Mouse (Mus musculus) left cerebral cortex, postnatal 14 days (tissue): Measurements from ENCODE around the gene Urad. TPM values are rescaled to one million over a fixed set of nuclear protein-coding genes. Genes with fewer than 3 reads are reported as not detected.
A peak's percentile ranks its signal among the peaks of the same experiment; 100 is the strongest.

Source experiments
- DNase-seq, 2 experiments: peaks; one replicate each; pipeline ENCODE4 v3.0.0; 2021 to 2022; ENCODE audit warnings: low spot score in 2 of 2, mixed read lengths in 1 of 2
- intact Hi-C: fragments of 180-260 bp; cut with DNase I; formaldehyde crosslinking; loops from one replicate; pipeline ENCODE4 v1.15.1; 2025
- total RNA-seq, 2 experiments: library from RNA; stranded (reverse); gene quantifications; 2 replicates each; pipeline ENCODE4 v1.2.3; 2021

Urad gene
- total RNA-seq, 2 experiments from 2014 or later: not detected

DNA sequence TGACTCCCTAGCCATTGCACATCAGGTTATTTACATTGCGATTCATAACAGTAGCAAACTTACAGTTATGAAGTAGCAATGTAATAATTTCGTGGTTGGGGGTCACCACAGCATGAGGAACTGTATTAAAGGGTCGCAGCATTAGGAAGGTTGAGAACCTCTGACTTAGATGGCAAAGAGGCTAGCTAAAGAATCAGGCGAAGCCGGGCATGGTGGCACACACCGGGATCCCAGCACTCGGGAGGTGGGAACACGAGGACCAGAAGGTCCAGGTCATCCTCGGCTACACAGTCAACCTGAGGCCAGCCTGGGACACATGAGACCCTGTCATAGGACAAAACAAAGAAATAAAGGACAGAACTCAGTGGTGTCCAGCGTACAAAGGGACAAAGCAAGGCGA is 7.7 kb upstream of the Urad start:
- no peak for DNase-seq
- intact Hi-C loops: no loop called here

DNA sequence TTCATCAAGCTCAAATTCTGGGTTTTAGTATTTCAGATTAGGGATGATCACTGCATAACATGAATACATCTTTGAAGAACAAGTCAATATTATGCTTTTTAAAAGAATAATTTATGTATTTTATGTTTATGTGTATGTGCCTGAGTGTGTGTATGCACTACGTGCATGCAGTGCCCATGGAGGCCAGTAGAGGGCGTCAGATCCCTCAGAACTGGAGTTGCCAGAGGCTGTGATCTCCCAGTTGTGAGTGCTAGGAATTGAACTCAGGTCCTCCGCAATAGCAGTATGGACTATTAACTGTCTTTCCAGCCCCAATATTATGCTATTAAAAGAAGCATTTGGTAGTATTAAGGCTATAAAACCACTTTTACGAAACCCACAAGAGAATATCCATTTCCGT is 5.4 kb upstream of the Urad start:
- no peak for DNase-seq
- intact Hi-C loops: no loop called here

DNA sequence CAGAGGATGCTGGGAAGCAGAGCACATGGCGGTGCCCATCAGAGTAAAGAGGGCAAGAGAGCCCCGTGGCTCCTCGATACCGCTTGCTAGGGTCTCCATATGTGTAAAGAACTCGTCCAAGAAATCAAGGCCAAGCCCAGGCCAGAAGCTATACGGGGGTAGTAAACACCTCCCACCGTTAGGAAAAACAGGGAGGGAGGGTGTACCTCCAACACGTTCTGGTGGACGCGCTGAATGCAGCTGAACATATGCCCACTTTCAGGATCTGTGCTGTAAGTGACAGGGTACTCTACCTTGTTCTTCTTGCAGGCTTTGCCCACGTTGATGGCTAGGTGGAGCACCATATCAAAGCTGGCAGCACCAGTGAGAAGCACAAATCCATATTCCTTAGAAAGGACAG is 3.7 kb upstream of the Urad start:
- no peak for DNase-seq
- intact Hi-C loops: no loop called here

DNA sequence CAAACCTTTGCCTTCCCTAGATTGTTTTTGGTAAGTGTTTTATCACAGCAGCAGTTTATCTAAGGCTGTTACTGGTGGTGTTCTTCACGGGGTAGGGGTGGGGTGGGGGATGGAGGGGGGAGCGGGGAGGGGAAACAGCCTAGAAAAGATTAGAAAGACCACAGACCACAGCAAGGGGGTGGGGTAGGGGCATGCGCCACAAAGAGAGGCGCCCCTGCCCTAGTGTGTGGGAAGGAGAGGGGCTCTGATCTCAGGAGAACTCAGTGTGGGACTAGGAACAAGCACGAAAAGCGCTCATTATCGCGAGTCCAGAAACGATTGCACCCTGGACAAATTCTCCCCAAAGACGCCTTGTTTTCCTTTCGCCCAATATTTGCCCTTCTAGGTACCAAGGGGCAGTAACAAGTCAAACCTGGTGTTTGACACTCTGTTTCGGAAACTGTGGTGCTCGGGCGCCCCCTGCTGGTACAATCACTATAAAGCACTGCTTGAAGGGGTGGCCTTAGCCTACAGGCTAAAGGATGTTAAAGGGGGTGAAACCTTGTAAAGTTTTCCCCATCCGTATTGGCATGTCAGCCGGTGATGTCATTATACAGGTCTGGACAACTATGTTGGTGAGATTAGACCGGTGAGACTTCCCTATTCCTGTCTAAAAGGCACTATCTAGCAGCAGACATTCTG is 1.1 kb upstream of the Urad start:
- peak; percentile 26 to 64 for DNase-seq
- intact Hi-C loops: no loop called here

DNA sequence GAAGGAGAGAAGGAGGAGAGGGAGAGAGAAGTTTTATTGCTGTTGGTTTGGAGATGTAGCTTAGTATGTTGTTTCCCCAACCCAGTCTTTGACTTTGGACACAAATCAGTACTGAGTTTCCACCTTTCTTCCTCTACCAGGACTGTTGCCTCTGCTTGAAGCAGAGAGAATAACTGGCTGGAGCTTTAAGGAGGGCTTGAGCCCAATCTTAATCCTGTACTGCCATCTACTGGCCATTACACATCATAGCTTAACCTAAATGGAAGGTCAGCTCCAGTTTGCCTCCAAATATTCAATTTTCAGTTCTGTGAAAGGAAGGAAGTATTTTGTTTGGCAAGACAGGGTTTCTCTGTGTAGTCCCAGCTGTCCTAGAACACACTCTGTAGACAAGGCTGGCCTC is 2.6 kb downstream of the Urad start:
- DNase-seq: peak; percentile 34 to 55
- intact Hi-C loops: loop anchor here (2.0 to 5.0 kb wide), 4 partner anchors 405 to 645 kb away; no protein-coding TSS in a partner anchor

DNA sequence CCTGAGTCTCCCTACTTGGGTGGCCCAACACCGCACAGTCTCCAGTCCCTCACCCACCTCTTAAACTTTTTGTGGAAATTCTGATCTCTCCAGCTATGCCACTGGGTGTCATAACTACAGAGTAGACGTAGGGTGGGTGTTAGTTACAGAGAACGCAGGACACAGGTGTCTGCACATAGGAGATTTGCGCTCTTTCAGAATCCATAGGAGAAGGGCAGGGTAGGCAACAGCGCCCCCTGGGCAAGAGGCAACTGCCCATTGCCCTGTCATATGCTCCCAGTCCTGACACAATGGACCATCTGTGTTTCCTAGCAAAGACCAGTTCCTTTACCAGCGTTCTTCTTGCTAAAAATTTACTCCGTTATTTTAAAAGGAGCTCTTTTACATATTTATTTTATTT is 4.2 kb downstream of the Urad start:
- intact Hi-C loops: loop anchor here (2.0 to 5.0 kb wide), 4 partner anchors 403 to 643 kb away; no protein-coding TSS in a partner anchor
- no peak for DNase-seq

DNA sequence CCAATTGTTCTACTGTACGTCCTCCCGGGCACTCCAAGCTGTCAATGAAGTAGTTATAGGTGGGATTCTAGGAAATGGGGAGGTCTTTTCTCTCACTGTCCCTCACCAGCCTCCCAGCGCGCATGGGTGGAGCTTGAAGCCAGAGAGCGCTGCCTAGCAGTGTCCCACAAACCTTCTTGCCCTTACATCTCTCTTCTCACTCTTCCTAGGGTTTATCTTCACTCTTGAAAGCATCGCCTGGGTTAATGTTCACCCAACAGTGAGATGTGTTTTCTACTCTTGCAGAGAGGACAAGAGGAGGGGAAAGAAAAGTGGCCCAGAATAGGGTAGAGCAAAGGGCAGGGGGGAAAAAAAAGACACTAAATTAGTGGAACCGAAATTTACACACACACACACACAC is 4.9 kb downstream of the Urad start:
- intact Hi-C loops: loop anchor here (5.0 kb wide), 1 partner anchor 610 kb away; no protein-coding TSS in a partner anchor
- no peak for DNase-seq

DNA sequence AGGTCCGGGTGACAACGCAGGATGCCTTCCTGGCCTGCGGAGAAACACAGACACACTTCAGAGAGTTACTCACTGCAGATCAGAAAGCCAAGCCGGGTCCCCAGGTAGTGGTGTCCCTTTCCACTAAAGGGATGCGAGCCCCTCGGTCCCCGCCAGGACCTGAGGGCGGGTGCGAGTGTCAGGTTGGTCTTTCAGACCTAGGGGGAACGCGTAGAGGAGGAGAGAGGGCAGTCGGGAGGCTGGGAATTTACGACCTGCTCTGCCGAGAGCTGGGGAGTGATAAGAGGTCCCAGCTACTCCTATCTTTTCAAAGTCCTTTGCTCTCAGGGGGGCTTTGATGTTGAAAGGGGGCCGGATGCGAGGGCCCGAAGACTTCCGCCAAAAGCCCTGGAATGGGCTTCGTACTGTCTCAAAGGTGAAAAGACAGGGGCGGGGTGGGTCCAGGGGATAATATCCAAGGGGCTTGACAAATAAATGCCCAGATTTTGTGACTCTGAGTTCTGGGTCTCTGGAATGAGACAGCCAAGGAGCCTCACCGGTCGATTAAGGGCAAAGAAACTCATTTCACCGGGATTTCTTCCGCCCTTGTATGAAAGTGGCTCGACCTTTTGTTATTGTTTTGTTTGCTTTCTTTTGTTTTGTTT is 6.7 kb downstream of the Urad start:
- DNase-seq: no peak
- intact Hi-C loops: loop anchor here (5.0 kb wide), 1 partner anchor 608 kb away; no protein-coding TSS in a partner anchor

DNA sequence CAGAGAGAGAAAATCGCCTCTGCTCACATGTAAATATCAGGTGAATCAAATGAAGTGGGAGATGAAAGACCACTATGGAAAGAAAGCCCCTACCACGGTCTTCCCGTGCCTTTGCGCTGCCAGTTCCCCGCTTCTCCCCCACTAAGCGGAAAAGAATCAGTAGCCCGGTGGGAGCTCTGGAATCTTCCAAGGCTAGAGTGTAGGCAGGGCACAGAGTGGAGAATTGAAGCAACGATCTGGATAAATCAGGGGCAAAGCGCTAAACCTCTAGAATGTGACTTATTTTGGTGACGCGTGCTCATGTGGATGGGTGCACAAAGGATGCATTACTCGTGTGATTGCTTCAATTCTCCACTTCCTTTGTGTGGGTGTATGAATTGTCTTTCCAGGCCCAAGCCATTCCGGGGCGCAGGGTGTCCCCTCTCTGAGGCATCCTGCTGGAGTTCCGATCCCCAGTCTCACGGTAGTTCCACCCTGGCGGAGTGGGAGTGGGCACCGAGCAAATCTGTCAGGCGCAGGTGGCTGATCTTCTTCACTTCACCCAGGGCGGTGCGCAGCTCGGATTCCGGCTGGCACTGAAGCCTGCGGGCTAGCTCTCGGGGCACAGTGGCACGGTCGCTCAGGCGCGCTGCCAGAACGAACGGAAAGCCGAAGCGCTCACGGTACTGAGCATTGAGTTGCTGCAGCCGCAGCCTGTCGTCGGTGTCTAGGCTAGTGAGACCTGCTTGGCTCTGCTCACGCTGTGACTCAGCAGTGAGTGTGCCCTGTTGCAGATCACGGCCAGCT is 7.4 kb downstream of the Urad start:
- no peak for DNase-seq
- intact Hi-C loops: loop anchor here (5.0 kb wide), 2 partner anchors 43 to 608 kb away; no protein-coding TSS in a partner anchor

DNA sequence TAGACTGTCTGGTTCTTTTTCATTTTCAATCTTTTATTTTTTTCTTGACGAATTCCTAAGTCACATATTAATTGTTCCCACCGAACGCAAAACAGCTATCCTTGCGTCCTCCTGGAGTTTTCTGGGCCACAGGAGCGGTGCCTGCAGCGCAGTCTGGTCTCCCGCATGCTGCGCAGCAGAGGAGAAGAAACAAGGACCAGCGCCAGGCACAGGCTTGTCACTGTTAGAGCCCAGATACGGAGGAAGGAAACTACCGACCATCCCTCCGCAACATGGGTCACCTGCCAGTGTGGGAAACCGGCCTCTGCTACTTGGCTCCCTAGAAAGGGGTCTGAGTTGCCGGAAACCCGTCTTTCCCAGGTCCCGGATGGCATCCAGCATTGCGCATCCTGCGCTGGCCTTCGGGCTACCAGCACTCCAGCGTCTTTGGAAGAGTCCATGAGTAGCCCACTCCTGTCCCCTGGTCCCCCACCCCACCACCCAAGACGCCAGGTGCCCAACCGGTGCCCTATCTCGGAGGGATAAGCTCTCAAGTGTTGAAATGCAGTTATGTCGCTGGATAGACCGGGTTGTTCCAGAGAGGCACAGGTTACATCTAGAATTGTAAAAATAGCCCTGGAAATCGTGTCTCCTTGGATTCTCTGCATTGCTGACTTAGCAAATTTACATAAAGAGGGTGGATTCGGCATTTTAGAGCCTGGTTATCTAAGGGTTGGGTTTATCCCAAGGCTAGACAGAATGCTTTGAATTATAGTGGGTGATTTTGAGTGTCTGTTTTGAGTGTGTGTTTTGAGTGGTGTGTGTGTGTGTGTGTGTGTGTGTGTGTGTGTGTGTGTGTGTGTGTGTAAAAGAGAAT is 9.2 kb downstream of the Urad start:
- DNase-seq: no peak
- intact Hi-C loops: loop anchor here (5.0 kb wide), 1 partner anchor 41 kb away; no protein-coding TSS in a partner anchor

DNA sequence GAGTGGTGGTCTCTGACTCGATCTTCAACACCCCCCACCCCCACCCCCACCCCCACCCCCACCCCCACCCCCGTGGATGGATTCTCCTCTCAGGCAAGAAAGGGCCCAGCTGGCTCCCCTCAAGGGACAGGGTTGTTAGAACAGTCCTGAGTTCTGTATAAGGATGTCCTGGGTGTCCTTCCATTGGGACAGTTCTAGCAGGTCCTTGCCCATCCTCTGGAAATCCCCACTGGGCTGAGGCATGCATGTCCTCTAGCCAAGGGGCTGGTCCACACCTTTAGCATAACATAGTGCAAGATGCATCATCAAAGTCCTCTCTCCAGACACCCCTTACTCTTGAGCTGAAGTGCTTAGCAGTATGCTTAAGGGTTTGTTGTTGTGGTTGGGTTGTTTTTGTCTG is 12.5 kb downstream of the Urad start:
- intact Hi-C loops: loop anchor here (5.0 kb wide), 2 partner anchors 37 to 117 kb away; no protein-coding TSS in a partner anchor

DNA sequence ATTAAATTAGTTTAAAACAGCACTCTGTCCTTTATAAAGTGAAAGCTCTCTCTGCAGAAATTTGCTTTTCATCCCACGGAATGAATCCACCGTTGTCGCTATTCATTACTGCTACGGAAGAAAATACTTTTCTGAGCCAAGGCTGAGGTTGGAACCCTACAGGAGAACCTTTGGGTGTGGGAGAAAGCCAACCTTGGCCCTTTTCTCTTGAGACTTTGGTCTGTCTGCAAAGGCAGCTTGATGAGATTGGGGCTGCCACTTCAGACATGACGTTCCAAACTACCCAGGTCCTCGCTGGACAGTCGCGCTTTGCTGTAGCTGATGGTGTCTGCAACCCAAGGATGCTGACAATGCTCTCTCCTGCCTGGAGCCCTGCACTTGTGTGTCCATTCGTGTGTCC is 13.8 kb downstream of the Urad start:
- intact Hi-C loops: loop anchor here (5.0 kb wide), 1 partner anchor 116 kb away; no protein-coding TSS in a partner anchor
- no peak for DNase-seq

More for the DNA sequence above, 12.5 kb downstream of the Urad start:
- DNase-seq: no peak

DNA sequence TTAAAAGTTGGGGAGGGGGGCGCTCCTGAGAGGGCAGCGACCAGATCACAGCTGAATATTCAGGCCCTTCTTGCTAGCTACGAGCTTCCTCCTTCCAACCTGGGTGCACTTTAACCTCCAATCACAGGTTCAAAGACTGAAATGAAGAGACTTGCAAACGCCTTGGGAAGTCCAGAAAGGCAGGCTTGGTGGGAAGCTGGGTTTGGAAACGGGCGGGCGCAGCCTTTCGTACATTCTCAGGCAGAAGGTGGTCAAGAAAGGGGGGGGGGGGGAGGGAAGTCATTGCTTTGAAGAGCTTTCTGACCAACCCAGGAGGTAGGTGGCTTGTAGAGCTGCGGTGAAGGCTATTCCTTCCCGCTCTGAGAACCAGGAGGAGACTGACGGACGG is 14.8 kb downstream of the Urad start:
- intact Hi-C loops: loop anchor here (5.0 kb wide), 1 partner anchor 115 kb away; no protein-coding TSS in a partner anchor

DNA sequence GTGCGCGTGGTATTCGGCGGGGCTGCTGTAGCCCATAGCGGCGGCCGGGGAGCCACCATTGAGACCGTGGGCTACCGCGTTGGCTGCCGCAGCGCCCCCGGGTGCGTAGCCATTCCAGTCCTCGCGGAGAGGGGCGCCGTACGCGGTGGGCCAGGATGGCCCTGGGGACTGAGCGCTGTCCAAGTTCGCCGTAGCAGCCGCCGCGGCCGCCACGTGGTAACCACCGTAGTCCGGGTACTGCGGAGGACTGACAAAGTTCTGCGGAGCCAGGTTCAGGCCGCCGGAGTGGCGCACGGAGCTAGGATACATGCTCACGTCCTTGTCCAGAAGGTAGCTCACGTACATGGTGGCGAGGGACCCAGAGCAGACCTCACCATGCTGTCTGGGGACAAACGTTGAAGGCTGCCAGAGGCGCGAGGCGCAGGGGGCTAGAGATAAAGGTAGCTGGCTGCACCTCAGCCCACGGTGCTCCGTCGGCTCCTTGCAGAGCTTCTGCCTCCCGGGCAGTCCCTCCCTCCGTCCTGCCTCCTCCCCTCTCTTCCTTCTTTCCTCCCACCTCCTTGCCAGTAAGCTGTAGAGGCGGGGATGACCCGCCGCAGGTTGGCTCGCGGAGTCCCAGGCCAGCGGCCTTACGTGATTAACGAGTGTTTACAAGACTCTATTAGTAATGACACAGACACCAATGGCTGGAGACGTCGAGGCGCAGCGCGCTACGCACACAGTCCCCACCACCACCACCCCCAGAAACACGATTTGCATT is 15.4 kb downstream of the Urad start, which contains the start of gene Cdx2:
TSS of gene Cdx2 (minus strand) at position 633 of the 760 bp plus-strand sequence.
- no peak for DNase-seq
- intact Hi-C loops: loop anchor here (5.0 kb wide), 1 partner anchor 115 kb away; no protein-coding TSS in a partner anchor

More for the DNA sequence above, 14.8 kb downstream of the Urad start:
- no peak for DNase-seq

DNA sequence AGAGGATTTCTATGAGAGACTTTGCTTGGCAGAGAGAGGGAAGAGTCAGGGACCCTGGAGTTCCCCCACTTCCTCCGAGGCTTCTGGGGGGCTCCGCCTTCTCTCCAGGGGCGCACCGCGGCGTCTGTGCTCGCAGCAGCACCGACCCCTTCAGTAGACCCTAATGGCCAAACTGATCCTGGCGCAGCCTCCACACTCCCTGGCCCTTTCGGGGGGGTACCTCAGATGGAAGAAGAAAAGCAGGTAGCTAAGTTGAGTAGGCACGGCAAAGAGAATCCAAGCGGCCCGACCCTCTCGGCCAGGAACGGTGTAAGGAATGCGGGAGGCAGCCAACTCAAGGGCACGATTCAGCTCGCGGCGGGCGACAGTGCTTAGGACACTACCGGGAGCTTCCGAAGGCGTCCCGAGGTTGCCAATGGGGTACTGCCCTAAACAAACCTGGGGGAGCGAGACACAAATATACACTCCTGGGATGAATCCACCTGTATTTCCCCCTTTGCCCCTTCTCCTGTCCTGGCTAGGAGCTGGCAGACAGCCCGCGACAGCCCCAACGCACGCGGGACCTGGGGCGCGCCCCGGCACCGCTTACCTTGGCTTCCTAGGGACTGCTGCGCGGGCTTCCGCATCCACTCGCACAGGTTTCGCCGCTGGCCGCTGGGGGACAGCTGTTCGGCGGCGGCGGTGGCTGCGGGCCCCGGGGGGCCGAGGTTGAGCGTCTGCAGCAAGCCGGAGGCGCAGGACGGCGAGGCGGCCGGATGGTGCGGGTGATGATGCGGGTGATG is 16.2 kb downstream of the Urad start:
- intact Hi-C loops: loop anchor here (5.0 kb wide), 1 partner anchor 114 kb away; no protein-coding TSS in a partner anchor
- DNase-seq: no peak

DNA sequence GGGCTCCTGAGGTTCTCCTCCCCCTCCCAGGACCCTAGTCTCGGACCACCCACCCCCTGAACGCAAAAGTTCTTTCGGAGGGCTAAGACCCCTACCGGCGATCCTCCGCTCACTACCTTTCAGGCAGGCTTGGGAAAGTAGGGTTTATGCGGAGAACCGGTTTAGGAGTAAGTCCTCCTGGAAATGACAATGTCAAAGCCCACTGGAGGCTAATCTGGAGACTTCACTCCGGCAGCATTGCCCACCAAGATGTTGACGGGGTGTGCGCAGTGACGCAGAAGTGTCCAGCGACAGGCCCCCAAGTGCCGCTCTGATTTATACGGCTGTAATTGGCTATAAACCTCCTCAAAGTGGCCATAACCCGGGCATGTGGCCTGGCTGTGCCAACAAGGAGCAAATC is 17.1 kb downstream of the Urad start:
- DNase-seq: no peak
- intact Hi-C loops: loop anchor here (5.0 kb wide), 1 partner anchor 113 kb away; no protein-coding TSS in a partner anchor
